Mouse (Mus musculus) midbrain, embryonic 15.5 days (tissue): ENCODE results near the gene Ablim1. TPM values are rescaled to one million over a fixed set of nuclear protein-coding genes. Genes with fewer than 3 reads are reported as not detected.

Experiments
- ATAC-seq: fragments of 200-750 bp; cut with Nextera tagmentation; replicated peaks from 2 replicates; pipeline ENCODE4 v1.8.0; 2017; ENCODE audit warnings: moderate TSS enrichment
- H3K27ac ChIP-seq: fragments of 300-500 bp; sonication (generic); 2 replicates; pipeline ENCODE4 v1.5.1; 2015; ENCODE audit warnings: mild to moderate bottlenecking, inconsistent platforms
- H3K27me3 ChIP-seq: fragments of 300-500 bp; sonication (generic); replicated peaks from 2 replicates; pipeline ENCODE4 v1.6.1; 2015; ENCODE audit warnings: inconsistent platforms
- H3K36me3 ChIP-seq: fragments of 300-500 bp; sonication (generic); replicated peaks from 2 replicates; pipeline ENCODE4 v1.6.1; 2015; ENCODE audit warnings: inconsistent platforms
- H3K4me1 ChIP-seq: fragments of 300-500 bp; sonication (generic); 2 replicates; pipeline ENCODE4 v1.6.1; 2015; ENCODE audit warnings: inconsistent platforms
- H3K4me2 ChIP-seq: fragments of 300-500 bp; sonication (generic); 2 replicates; pipeline ENCODE4 v1.6.1; 2015; ENCODE audit warnings: inconsistent platforms, mild to moderate bottlenecking, moderate library complexity
- H3K4me3 ChIP-seq: fragments of 300-500 bp; sonication (generic); 2 replicates; pipeline ENCODE4 v1.5.1; 2015; ENCODE audit warnings: mild to moderate bottlenecking, inconsistent platforms
- H3K9ac ChIP-seq: fragments of 300-500 bp; sonication (generic); 2 replicates; pipeline ENCODE4 v1.6.1; 2015; ENCODE audit warnings: mild to moderate bottlenecking, inconsistent platforms
- H3K9me3 ChIP-seq: fragments of 300-500 bp; sonication (generic); 2 replicates; pipeline ENCODE4 v1.6.1; 2016; ENCODE audit warnings: inconsistent platforms
- WGBS: fragments of 180-500 bp; shearing (Covaris S2); methylation state at CpG from one replicate; pipeline ENCODE4 v1.1.7; 2015; ENCODE audit warnings: mixed read lengths; 5-methylcytosine and 5-hydroxymethylcytosine counted together
- polyA plus RNA-seq: library from polyadenylated mRNA; unstranded; fragments of >200 nt; fragmentation: Nextera tagmentation; extraction: Ambion mirVana; gene quantifications from 2 replicates; pipeline ENCODE4 v1.2.1, GENCODE M21; 2015

Ablim1 gene
- polyA plus RNA-seq, 1 experiment from 2014 or later = 64.5 TPM

DNA sequence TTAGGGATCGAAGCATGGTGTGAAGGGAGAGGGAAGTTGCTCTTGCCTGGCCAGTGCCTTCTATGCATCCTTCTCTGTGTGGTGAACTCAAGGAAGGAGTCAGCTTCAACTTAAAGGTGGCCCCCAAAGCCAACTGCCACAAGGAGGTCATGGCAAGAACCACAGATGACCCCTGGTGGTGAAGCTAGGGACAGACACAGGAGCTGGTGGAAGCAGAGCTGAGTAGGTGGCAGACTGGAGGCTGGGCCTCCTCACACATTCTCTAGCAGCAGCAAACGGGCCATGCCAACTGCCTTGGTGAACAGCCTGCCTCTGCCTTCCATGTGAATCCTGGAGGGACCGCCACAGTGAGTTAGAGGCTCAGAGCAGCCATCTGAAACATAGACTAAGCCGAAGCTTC is 283.1 kb downstream of the Ablim1 start:
- Histone ChIP-seq H3K4me3 (no peak overlapping the region), H3K4me2 (no peak overlapping the region), H3K36me3 (no peaks in the 10 kb centered on the region), H3K4me1 (no peaks in the 10 kb centered on the region), H3K27me3 (no peaks in the 10 kb centered on the region), H3K27ac (no peak overlapping the region), H3K9ac (no peak overlapping the region), H3K9me3 (no peaks in the 10 kb centered on the region)
- 66% methylated on average over 4 of the region's 4 CpGs for WGBS
- no peak for ATAC-seq

GRCm38 (mm10) chr19:57029461-57029860 is 285.3 kb downstream of the Ablim1 start:
- Histone ChIP-seq H3K9me3 (no peaks in the 10 kb centered on the region), H3K4me3 (no peak overlapping the region), H3K9ac (no peak overlapping the region), H3K36me3 (no peaks in the 10 kb centered on the region), H3K27ac (no peak overlapping the region), H3K27me3 (no peaks in the 10 kb centered on the region), H3K4me2 (no peak overlapping the region), H3K4me1 (no peaks in the 10 kb centered on the region)
- 92% methylated on average over 6 of the region's 6 CpGs for WGBS
- no peak for ATAC-seq

DNA sequence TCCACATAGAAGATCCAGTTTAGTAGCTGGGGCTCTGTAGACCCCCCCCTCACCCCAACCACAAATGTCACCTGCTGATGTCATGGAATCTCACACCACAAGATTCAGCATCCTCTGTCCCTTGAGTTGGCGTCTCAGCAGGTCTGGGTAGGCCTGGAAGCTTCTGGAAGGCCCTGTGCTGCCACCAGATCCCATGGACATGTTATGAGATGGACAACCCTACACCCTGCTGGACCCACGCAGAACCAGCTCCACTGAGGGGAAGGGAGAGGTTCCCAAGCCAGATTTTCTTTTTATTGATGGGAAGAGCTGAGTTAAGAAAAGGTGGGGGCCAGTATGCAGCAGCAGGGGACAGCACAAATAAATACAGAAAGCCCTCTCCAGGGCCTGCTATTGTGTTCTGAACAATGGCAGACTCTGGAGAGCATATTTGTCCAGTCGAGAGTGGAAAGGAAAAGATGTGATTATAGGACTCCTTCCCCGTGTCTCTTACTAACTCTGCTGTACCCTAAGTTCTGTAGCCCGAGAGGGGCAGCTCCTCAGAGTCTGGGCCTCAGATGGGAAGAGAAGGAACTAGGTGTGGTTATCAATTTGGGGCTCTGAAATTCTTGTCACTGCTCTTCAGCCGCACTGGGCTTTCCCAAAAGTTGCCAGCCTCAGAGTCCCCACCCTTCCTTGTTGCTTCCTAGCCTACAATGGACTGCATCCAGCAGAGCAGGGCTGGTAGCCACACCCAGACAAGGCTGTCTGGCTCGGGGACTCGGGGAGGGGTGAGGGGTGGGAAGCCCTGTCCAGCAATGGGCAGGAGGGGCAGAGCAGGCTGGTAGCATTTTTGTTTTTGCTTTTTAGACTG is 286.2 kb downstream of the Ablim1 start:
- Histone ChIP-seq H3K9ac (no peak overlapping the region), H3K4me2 (no peak overlapping the region), H3K27me3 (no peaks in the 10 kb centered on the region), H3K4me1 (no peaks in the 10 kb centered on the region), H3K27ac (no peak overlapping the region), H3K36me3 (no peaks in the 10 kb centered on the region), H3K9me3 (no peaks in the 10 kb centered on the region), H3K4me3 (no peak overlapping the region)
- ATAC-seq = no peak
- 24% methylated on average over 8 of the region's 8 CpGs for WGBS

GRCm38 (mm10) chr19:57026501-57026900 is 288.2 kb downstream of the Ablim1 start:
- H3K4me2 ChIP-seq = no peak overlapping the region
- H3K36me3 ChIP-seq = no peaks in the 10 kb centered on the region
- ATAC-seq = no peak
- H3K27me3 ChIP-seq = no peaks in the 10 kb centered on the region
- no peak overlapping the region for H3K4me3 ChIP-seq
- H3K27ac ChIP-seq = no peak overlapping the region
- no peak overlapping the region for H3K9ac ChIP-seq
- H3K9me3 ChIP-seq = no peaks in the 10 kb centered on the region
- no peaks in the 10 kb centered on the region for H3K4me1 ChIP-seq
- 76% methylated on average over 4 of the region's 4 CpGs for WGBS

GRCm38 (mm10) chr19:57017785-57018179 is 296.9 kb downstream of the Ablim1 start:
- WGBS = 74% methylated on average over 8 of the region's 8 CpGs
- Histone ChIP-seq H3K9me3 (no peaks in the 10 kb centered on the region), H3K4me3 (no peak overlapping the region), H3K4me1 (0 out of 2 replicates have a peak, but pooled peaks cover 7% of the 10 kb centered on the region), H3K36me3 (no peaks in the 10 kb centered on the region), H3K27me3 (no peaks in the 10 kb centered on the region), H3K9ac (no peak overlapping the region), H3K27ac (no peak overlapping the region), H3K4me2 (no peak overlapping the region)
- no peak for ATAC-seq

DNA sequence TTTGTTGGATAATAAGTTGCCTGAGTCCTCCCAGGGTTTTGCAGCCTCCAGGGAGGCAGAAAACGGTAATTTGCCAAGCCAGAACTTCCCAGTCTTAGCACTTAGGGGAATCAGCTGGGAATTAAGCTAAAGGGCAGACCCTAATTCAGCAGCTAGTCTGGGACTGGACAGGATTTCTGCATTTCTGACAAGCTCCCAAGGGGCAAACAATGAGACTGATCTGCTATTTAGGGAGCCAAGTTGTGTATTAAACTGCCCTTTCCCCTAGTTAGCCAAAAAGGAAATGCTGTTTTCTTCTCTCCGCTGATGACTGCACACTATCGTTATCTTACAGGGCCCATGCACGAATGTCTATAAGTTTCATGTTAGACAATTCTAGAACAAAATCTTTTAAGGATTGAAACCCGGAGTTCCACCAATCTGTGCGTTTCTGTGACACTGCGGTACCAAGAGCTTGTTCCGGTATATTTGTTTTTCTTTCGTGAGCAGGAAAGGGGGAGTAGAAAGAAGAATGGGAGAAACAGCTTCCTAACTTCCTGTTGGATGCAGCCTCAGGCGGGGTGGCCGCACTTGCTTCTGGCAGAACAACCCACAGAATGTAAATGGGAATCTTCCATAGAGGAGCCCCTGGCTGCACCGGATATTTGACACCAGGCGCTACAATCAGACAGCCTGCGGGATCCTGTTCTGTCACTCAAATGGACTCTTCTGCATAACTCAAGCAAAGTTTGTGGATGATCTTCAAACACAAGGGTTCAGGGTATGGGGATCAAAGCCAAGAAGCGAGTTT is 297.5 kb downstream of the Ablim1 start:
- no peaks in the 10 kb centered on the region for H3K9me3 ChIP-seq
- 48% methylated on average over 15 of the region's 15 CpGs for WGBS
- no peak overlapping the region for H3K4me2 ChIP-seq
- no peak overlapping the region for H3K9ac ChIP-seq
- H3K4me1 ChIP-seq = 0 out of 2 replicates have a peak, but pooled peaks cover 7% of the 10 kb centered on the region
- no peak for ATAC-seq
- H3K27me3 ChIP-seq = no peaks in the 10 kb centered on the region
- H3K4me3 ChIP-seq = no peak overlapping the region
- no peaks in the 10 kb centered on the region for H3K36me3 ChIP-seq
- H3K27ac ChIP-seq = 0 out of 2 replicates have a peak overlapping the region, but pooled peaks have one; percentile 22

GRCm38 (mm10) chr19:57014808-57015207 is 299.9 kb downstream of the Ablim1 start:
- 89% methylated on average over 3 of the region's 3 CpGs for WGBS
- H3K27ac ChIP-seq = no peak overlapping the region
- no peak for ATAC-seq

GRCm38 (mm10) chr19:57013271-57013677 is 301.4 kb downstream of the Ablim1 start:
- 40% methylated on average over 6 of the region's 6 CpGs for WGBS
- H3K36me3 ChIP-seq = no peaks in the 10 kb centered on the region
- ATAC-seq = no peak

More at GRCm38 (mm10) chr19:57014808-57015207, 299.9 kb downstream of the Ablim1 start:
- Histone ChIP-seq H3K4me1 (0 out of 2 replicates have a peak, but pooled peaks cover 7% of the 10 kb centered on the region), H3K4me2 (no peak overlapping the region), H3K27me3 (peaks cover 1% of the 10 kb centered on the region; the same call in 1 of the 2 replicates), H3K9ac (no peak overlapping the region), H3K9me3 (no peaks in the 10 kb centered on the region), H3K4me3 (no peak overlapping the region), H3K36me3 (no peaks in the 10 kb centered on the region)

DNA sequence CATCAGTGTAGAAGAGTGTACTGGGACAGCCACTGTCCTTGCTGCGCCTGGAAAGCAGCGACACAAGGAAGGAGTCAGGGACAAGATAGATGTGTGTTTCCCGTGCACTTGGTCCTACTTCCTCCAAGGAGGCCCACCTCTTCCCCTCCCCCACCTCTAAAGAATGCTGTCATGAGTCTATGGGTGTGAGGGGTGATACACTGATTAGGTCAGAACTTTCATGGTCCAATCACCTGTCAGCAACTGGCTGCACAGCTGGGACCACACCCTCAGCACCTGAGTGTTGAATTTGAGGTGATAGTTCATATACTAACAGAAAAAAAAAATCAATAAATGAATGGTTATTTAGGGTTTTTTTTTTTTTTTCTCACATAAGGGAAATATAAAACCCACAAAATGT is 302.7 kb downstream of the Ablim1 start:
- WGBS = 77% methylated on average over 3 of the region's 3 CpGs
- H3K4me2 ChIP-seq = no peak overlapping the region
- H3K36me3 ChIP-seq = no peaks in the 10 kb centered on the region
- no peak overlapping the region for H3K9ac ChIP-seq
- H3K4me1 ChIP-seq = peaks cover 21% of the 10 kb centered on the region
- no peaks in the 10 kb centered on the region for H3K9me3 ChIP-seq
- peaks cover 21% of the 10 kb centered on the region for H3K27me3 ChIP-seq
- H3K27ac ChIP-seq = no peak overlapping the region
- H3K4me3 ChIP-seq = no peak overlapping the region
- no peak for ATAC-seq

More at GRCm38 (mm10) chr19:57013271-57013677, 301.4 kb downstream of the Ablim1 start:
- no peaks in the 10 kb centered on the region for H3K9me3 ChIP-seq
- no peak overlapping the region for H3K4me3 ChIP-seq
- H3K4me2 ChIP-seq = no peak overlapping the region
- peaks cover 10% of the 10 kb centered on the region for H3K27me3 ChIP-seq
- no peak overlapping the region for H3K9ac ChIP-seq
- no peak overlapping the region for H3K27ac ChIP-seq
- peaks cover 10% of the 10 kb centered on the region for H3K4me1 ChIP-seq

DNA sequence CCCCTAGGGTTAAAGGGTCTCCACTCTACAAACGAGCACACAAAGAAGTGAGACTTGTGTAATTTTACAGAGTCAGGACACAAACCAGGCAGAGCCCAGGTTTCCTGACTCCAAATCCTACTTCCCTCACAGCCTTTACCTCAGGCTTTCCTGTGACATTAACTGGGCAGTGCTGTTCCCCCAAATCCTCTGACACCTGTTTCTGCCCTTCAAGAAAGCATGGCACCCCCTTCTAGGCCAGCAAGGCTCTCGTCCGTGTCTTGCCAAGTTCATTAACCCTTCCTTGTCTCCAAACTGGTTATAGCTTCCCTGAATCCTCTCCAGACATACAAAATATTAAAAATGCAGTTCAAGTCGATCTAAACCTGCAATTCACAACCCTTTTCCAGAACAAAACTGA is 304.7 kb downstream of the Ablim1 start:
- H3K9me3 ChIP-seq = no peaks in the 10 kb centered on the region
- H3K27me3 ChIP-seq = peaks cover 21% of the 10 kb centered on the region
- peaks cover 14% of the 10 kb centered on the region for H3K4me1 ChIP-seq
- no peak overlapping the region for H3K4me2 ChIP-seq
- no peak overlapping the region for H3K4me3 ChIP-seq
- ATAC-seq = no peak
- H3K27ac ChIP-seq = no peak overlapping the region
- no peak overlapping the region for H3K9ac ChIP-seq
- no peaks in the 10 kb centered on the region for H3K36me3 ChIP-seq
- WGBS = 37% methylated on average over 4 of the region's 4 CpGs

DNA sequence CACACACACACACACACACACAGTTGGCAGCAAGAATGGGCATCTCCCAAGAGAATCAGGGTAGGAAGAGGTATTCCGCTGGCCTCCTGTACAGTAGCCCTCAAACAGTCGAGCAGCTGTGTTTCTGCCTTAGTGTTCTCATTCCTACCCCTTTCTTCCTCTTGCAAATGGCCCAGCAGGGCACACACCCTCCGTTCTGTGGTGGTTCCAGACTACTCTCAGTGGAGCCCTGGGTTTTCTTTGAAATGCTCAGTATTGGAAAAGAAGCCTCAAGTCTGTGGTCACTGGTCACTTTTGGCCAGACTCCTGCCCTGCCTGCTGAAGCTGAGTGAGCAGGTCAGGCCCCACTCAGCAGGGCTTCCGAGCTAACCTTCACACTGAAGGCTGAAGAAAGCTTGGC is 305.1 kb downstream of the Ablim1 start:
- H3K27ac ChIP-seq = no peak overlapping the region
- H3K4me3 ChIP-seq = no peak overlapping the region
- H3K4me2 ChIP-seq = no peak overlapping the region
- H3K27me3 ChIP-seq = peaks cover 21% of the 10 kb centered on the region
- no peaks in the 10 kb centered on the region for H3K36me3 ChIP-seq
- H3K4me1 ChIP-seq = peaks cover 14% of the 10 kb centered on the region
- no peaks in the 10 kb centered on the region for H3K9me3 ChIP-seq
- 48% methylated on average over 4 of the region's 4 CpGs for WGBS
- H3K9ac ChIP-seq = no peak overlapping the region
- ATAC-seq = no peak
